Mouse (Mus musculus): ENCODE data around the gene Nr2c2ap.

Gene Nr2c2ap

GRCm38 (mm10) chr8:70120667-70121066 lies 10.5 kb upstream of the Nr2c2ap start, which contains the start of gene Ncan:
TSS of gene Ncan (minus strand) at chr8:70120873.
- no peak for DNase-seq (ENCODE audit: low spot score)

DNA sequence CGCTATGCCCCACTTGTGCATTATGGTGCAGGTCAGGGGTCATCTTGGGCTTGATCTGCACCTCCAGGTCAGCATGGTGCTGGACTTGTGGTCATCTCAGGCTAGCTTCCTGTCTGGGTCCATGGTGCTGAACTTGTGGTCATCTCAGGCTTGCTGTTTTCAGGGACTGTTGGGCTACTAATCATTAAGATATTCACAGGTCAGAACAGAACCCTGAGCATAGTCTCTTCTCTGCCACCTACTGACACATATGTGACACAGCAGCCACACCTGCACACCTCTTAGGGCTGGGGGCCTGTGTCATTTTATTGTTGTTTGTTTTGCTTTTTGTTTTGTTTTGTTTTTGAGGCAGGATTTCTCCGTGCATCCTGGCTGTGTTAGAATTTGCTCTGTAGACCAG lies 8.3 kb upstream of the Nr2c2ap start:
- DNase-seq (ENCODE audit: low spot score) = no peak

- no peak for DNase-seq (ENCODE audit: low spot score)
Observed at GRCm38 (mm10) chr8:70124992-70125391, 6.1 kb upstream of the Nr2c2ap start.

DNA sequence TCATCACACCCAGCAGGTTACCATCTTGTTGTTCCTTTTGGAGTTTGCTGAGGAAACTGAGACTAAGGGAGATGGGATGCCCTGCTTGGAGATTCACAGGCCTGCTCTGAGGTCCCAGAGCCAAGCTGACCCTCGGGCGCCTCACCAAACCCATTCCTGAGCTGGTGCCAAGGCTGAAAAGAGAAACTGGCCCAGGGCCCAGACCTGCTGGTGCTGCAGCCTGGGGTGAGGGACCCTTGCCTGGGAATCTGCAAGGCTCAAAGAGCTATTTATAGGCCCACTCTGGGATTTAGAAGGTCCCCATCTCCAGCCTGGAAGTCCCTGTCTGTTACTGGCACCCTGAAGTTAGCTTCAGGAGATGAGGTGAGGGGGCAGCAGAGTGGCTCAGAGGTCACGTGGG lies 2.7 kb upstream of the Nr2c2ap start:
- DNase-seq (ENCODE audit: low spot score) = no peak

- DNase-seq (ENCODE audit: low spot score) = no peak
Observed at GRCm38 (mm10) chr8:70129309-70129952, 1.7 kb upstream of the Nr2c2ap start.

GRCm38 (mm10) chr8:70130066-70130465 lies 1.1 kb upstream of the Nr2c2ap start:
- DNase-seq (ENCODE audit: low spot score) = no peak

GRCm38 (mm10) chr8:70134086-70134485 lies 3.0 kb downstream of the Nr2c2ap start:
- no peak for DNase-seq (ENCODE audit: low spot score)

- DNase-seq (ENCODE audit: low spot score) = no peak
Observed at GRCm38 (mm10) chr8:70134931-70135330, 3.8 kb downstream of the Nr2c2ap start.

DNA sequence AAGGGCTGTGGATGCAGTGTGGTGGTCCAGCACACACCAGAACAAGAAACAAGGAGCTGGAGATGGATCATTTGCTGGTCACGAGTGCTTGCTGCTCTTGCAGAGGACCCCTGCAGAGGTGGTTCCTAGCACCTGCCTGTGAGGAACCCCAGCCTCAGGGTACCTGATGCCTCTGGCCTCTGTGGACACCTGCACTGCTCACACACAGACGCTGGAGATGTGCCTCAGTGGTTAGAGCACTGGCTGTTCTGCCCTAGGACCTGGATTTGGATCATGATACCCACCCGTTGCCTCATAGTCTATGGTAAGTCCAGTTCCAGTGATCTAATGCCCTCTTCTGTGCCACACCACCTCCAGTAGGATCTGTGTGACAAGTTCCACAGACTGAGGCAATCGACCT lies 5.5 kb downstream of the Nr2c2ap start:
- no peak for DNase-seq (ENCODE audit: low spot score)

DNA sequence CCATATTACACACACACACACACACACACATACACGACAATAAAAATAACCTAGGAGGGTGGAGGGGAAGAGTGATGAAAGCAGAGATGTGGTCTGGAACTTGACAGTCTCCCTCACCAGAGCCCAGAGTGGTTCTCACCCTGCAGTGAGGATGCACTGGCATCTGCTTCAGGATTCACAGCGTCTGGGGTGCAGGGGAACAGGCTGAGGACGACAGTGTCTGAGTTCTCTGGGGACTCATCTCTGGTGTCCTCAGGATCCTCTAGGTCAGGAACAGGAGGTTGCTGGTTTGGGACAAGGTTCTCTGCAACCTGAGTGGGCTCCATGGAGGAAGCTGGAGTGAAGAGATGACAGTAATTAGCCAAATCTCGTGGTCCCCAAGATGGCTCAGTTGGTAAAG lies 6.8 kb downstream of the Nr2c2ap start:
- no peak for DNase-seq (ENCODE audit: low spot score)

DNA sequence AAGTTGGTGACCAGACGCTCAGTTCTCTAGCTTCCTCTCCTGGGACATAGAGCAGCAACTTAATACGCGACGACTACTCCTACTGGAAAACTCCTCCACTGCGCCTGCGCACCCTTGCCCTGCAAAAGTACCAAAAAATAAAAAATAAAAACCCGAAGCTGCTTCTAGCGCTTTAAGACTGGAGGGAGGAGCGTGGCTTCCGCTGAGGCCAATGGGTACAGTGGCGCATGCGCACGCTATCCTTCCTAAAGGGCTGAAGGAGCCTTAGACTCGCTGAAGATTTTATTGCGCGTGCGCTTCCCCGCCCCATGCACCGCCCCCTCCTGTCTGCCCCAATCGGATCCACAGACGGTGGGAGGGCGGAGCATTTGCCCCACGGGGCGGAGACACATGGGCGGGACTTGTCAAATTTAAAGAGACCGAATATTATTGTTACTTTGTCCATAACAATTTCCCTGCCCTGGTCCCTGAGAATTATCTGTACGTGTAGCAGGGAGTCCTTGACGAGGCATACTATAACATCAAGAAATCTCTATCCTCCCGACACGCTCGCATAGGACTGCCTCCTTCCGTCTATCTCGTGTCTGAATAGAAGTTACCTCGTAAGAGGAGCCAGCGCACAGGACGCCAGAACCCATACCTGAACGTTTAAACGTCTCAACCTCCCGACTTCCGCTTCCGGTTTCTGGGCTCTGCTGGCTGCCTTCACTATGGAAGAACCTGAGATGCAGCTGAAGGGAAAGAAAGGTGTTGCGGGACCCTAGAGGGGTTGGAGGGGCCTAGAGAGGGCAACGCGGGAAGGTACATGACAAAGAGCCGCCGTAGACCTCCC lies 8.1 kb downstream of the Nr2c2ap start, which contains the start of the genes Rfxank, Borcs8 and Mef2b:
TSS of gene Rfxank (minus strand) at position 129 of the 832 bp plus-strand sequence.
TSS of gene Borcs8 (plus strand) at position 474 of the 832 bp plus-strand sequence.
TSS of gene Mef2b (plus strand) at position 686 of the 832 bp plus-strand sequence.
- DNase-seq (ENCODE audit: low spot score) = peak; percentile 97

DNA sequence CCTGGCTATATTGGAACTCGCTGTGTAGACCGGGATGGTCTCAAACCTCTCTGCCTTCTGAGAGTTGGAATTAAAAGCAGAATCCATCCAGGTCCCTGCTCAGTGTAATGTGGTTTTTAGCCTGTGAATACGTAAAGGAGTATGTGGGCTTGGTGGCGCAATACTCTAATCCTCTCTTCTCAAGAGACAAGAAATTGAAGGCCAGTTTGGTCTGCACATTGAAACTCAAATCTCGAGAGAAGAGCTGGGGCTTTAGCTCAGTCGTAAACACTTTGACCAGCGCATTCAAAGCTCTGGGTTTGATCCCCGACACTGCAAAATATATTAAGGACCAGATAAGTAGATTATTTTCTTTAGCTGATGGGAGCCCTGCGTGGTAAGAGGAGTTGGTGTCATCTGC lies 8.8 kb downstream of the Nr2c2ap start:
- no peak for DNase-seq (ENCODE audit: low spot score)

DNA sequence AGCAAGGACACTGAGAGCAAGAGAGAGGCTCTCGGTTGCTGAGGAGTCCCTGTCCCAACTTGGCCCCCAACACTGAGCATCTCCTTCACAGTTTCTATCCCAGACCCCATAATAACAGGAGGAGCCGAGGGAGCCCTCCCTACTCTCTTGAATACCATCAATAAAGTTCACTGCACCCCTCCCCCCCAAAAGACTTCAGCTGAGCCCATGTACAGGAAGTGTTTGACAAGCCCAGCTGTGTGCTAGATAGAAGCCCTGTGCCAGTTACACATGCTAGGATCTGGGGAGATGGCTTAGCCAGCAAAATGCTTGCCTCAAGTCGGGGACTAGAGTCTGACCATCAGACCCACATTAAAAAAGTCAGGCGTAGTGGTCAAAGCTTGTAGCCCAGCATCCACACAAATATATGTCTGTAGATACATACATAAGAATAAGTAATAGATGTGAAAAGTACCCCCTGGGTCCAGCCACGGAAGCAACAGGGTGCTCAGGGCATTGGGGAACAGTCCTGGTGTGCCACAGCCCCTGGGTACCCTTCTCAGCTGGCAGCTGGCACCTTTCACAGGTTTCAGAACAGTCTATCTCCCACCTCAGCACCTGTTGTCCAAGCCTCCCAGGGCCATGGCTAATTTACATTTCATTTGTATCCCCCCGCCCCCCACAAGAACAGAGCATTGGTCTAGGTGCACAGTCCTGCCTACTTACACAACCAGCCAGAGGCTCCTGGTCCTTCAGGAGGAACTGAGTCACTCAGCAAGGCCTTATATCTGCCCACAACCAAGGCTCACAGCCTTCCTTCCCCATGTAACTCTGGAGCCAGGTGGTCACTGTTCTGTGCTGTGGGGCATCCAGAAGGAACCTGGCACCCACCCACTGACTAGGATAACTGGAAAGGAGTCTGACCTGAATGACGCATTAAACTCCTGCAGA lies 16.8 kb downstream of the Nr2c2ap start:
- DNase-seq (ENCODE audit: low spot score) = no peak

- no peak for DNase-seq (ENCODE audit: low spot score)
Observed at GRCm38 (mm10) chr8:70150158-70150557, 19.0 kb downstream of the Nr2c2ap start.

DNA sequence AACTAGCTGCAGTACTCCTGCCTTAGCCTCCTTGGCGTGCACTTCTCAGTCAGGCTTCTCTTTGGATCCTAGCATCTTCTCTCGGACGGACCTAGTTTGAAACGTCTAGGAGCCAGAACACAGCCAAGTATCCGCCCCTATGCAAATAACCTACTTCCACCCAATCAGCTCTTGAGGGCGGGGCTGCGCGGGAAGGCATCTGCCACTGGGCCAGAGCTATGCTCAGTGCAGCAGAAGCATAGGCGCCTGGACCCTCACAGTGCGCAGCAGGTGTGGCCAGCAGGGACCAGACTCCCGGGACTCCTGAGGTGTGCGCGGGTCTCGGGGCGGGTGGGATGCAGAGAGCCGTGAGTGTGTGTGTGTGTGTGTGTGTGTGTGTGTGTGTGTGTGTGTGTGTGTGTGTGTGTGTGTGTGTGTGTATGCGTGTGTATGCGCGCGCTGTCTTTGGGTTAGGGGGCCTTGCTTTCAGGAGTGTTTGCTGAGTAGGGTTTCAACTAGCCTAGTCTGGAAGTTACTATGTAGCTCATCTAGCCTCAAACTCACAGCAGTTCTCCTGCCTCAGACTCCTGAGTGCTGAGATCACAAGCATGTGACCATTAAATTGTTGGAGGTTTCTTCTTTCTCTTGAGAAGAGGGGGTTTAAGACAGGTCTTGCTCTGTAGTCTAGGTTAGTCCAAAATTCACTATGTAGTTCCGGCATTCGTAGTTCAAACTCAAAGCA lies 21.6 kb downstream of the Nr2c2ap start:
- DNase-seq (ENCODE audit: low spot score) = peak; percentile 62

GRCm38 (mm10) chr8:70157240-70157800 lies 26.2 kb downstream of the Nr2c2ap start:
- DNase-seq (ENCODE audit: low spot score) = no peak

DNA sequence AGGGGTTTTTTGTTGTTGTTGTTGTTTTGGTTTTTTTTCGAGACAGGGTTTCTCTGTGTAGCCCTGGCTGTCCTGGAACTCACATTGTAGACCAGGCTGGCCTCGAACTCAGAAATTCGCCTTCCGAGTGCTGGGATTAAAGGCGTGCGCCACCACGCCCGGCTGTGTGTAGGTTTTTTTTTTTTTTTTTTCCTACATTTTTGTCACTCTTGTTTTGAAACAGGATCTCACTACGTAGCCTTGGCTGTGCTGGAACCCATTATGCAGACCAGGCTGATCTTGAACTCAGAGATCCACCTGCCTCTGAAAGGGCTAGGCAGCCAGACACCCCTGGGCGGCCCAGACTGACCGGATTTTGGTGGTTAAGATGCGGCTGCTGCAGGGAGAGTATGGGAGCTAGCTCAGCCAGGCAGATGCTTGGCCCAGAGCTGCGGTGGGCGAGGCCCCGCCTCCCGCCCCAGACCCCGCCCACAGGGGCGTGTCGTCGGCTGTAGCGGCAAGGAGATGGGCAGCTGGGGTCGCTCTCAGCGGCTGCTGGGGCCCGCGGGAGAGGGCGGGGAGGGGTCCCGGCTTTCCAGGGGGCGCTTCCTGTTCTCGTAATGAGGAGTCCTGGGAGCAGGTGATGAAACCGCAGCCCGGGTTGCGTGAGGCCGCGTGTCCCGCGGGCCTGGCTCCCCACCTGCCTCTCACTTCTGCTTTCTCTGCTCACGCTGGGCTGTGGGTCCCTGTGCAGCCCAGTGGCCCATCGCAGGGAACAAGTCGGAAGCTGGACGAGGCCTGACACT lies 27.1 kb downstream of the Nr2c2ap start:
- DNase-seq (ENCODE audit: low spot score) = peak; percentile 64

GRCm38 (mm10) chr8:70159211-70159610 lies 28.1 kb downstream of the Nr2c2ap start:
- DNase-seq (ENCODE audit: low spot score) = no peak

DNA sequence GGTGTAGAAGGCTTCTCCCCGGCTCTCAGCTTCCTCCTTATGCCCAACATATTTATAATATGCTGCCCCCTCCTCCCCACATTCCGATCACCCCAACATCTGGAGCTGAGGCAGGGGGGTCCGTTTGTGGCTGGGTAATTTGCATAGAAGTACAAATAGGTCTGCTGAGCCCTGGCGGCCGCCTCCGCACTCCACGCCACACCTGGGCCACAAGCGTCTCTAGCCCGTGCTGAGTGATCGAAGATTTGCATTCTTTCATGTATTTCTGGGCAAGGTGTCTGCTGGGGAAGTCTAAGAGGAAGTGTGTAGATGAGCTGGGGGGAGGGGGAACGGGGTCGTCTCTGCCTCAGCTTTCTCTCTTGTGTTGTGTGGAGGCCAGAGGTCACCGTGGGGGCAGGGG lies 28.9 kb downstream of the Nr2c2ap start:
- peak; percentile 34 for DNase-seq (ENCODE audit: low spot score)

DNA sequence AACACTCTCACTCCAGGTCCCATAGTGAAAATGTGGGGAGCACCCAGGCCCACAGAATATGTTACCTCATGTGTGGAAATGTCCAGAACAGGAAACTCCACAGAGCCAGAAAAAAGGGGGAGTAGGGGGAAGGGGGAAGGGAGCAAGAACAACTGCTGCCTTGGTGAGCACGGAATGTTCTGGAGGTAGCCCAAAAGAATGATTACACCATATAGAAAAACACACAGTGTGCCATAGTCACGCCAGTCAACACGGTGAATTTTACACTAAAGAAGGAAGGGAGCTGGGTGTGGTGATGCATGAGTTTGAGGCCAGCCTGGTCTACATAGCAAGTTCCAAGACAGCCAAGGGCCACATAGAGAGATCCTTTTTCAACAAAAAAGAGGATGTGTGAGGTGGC lies 32.2 kb downstream of the Nr2c2ap start:
- DNase-seq (ENCODE audit: low spot score) = no peak

Data from spleen, adult 12 weeks (tissue).